Mouse (Mus musculus) heart, embryonic 13.5 days (tissue): ENCODE results near the gene Ankrd65. TPM values are rescaled to one million over a fixed set of nuclear protein-coding genes. Genes with fewer than 3 reads are reported as not detected.

Experiments used
- microRNA-seq: library from miRNA; unstranded; fragments of <30 nt; microRNA quantifications from one replicate; pipeline ENCODE4, GENCODE M21; 2016
- polyA plus RNA-seq: library from polyadenylated mRNA; unstranded; fragments of >200 nt; fragmentation: Nextera tagmentation; extraction: Ambion mirVana; gene quantifications from 2 replicates; pipeline ENCODE4 v1.2.1, GENCODE M21; 2015

Ankrd65 gene
- polyA plus RNA-seq, 1 experiment from 2014 or later, result not detected

Small RNAs within 50 kb of the gene (microRNA-seq; reads per million reads assigned to microRNA genes)
- gene Gm27743, result not detected

Other genes starting within 250 kb of the Ankrd65 start
- gene Nadk, start 228.1 kb upstream of the Ankrd65 start, polyA plus RNA-seq, result 45.0 and 49.3 TPM in 2 replicates
- 5.7 and 6.2 TPM in 2 replicates for gene Slc35e2, start 189.0 kb upstream of the Ankrd65 start, polyA plus RNA-seq
- gene Cdk11b, start 165.6 kb upstream of the Ankrd65 start, polyA plus RNA-seq, result 39.6 and 40.2 TPM in 2 replicates
- not detected in 2 replicates for gene Gm10563, start 145.0 kb upstream of the Ankrd65 start, polyA plus RNA-seq
- 67.1 and 73.0 TPM in 2 replicates for gene Mmp23, start 137.1 kb upstream of the Ankrd65 start, polyA plus RNA-seq
- 16.5 and 16.9 TPM in 2 replicates for gene Mib2, start 121.2 kb upstream of the Ankrd65 start, polyA plus RNA-seq
- 1.1 and 1.4 TPM in 2 replicates for gene Fndc10, start 96.1 kb upstream of the Ankrd65 start, polyA plus RNA-seq
- gene Ssu72, start 85.6 kb upstream of the Ankrd65 start, polyA plus RNA-seq, result 105 and 122 TPM in 2 replicates
- 0.46 and 0.51 TPM in 2 replicates for gene Tmem240, start 55.6 kb upstream of the Ankrd65 start, polyA plus RNA-seq
- gene Atad3a, start 29.3 kb upstream of the Ankrd65 start, polyA plus RNA-seq, result 87.7 and 93.2 TPM in 2 replicates
- gene Vwa1, start 15.7 kb upstream of the Ankrd65 start, polyA plus RNA-seq, result 3.5 and 3.7 TPM in 2 replicates
- gene Tmem88b, start 4.6 kb upstream of the Ankrd65 start, polyA plus RNA-seq, result 4.2 and 5.3 TPM in 2 replicates
- 138 and 157 TPM in 2 replicates for gene Mrpl20, start 12.4 kb downstream of the Ankrd65 start, polyA plus RNA-seq
- gene Ccnl2, start 22.1 kb downstream of the Ankrd65 start, polyA plus RNA-seq, result 97.1 and 113 TPM in 2 replicates
- 126 and 144 TPM in 2 replicates for gene Aurkaip1, start 40.8 kb downstream of the Ankrd65 start, polyA plus RNA-seq
- gene Mxra8, start 49.2 kb downstream of the Ankrd65 start, polyA plus RNA-seq, result 56.7 and 59.3 TPM in 2 replicates
- gene Dvl1, start 57.0 kb downstream of the Ankrd65 start, polyA plus RNA-seq, result 2.8 and 2.9 TPM in 2 replicates
- gene Tas1r3, start 72.9 kb downstream of the Ankrd65 start, polyA plus RNA-seq, result 0.09 and 0.11 TPM in 2 replicates
- 9.1 and 9.8 TPM in 2 replicates for gene Cptp, start 79.0 kb downstream of the Ankrd65 start, polyA plus RNA-seq
- 36.0 and 36.4 TPM in 2 replicates for gene Ints11, start 79.1 kb downstream of the Ankrd65 start, polyA plus RNA-seq
- gene Pusl1, start 101.3 kb downstream of the Ankrd65 start, polyA plus RNA-seq, result 32.5 and 33.1 TPM in 2 replicates
- 8.8 and 10.4 TPM in 2 replicates for gene Acap3, start 101.4 kb downstream of the Ankrd65 start, polyA plus RNA-seq
- gene Ube2j2, start 153.4 kb downstream of the Ankrd65 start, polyA plus RNA-seq, result 72.0 and 81.6 TPM in 2 replicates
- 20.3 and 32.8 TPM in 2 replicates for gene C1qtnf12, start 171.9 kb downstream of the Ankrd65 start, polyA plus RNA-seq
- 8.8 and 10.7 TPM in 2 replicates for gene B3galt6, start 202.2 kb downstream of the Ankrd65 start, polyA plus RNA-seq
- gene Sdf4, start 202.4 kb downstream of the Ankrd65 start, polyA plus RNA-seq, result 127 and 136 TPM in 2 replicates
- gene Tnfrsf4, start 223.4 kb downstream of the Ankrd65 start, polyA plus RNA-seq, result 0.42 and 0.47 TPM in 2 replicates
- 1.9 and 2.0 TPM in 2 replicates for gene Tnfrsf18, start 235.7 kb downstream of the Ankrd65 start, polyA plus RNA-seq